Mouse (Mus musculus) heart, embryonic 16.5 days (tissue): Measurements from ENCODE around the gene Wars2. TPM values are rescaled to one million over a fixed set of nuclear protein-coding genes. Genes with fewer than 3 reads are reported as not detected.

Source experiments
- ATAC-seq: fragments of 200-750 bp; cut with Nextera tagmentation; replicated peaks from 2 replicates; pipeline ENCODE4 v1.8.0; 2017; ENCODE audit warnings: moderate number of reproducible peaks; ENCODE audit not compliant: insufficient read depth, low FRiP score; ENCODE audit errors: extremely low read depth
- H3K27ac ChIP-seq: fragments of 300-500 bp; sonication (generic); 2 replicates; pipeline ENCODE4 v1.5.1; 2014; ENCODE audit warnings: mild to moderate bottlenecking, low read length, control low read depth, moderate library complexity
- H3K27me3 ChIP-seq: fragments of 300-500 bp; sonication (generic); 2 replicates; pipeline ENCODE4 v1.6.1; 2014; ENCODE audit warnings: low read length, mixed read lengths; ENCODE audit not compliant: control insufficient read depth, insufficient read depth
- H3K36me3 ChIP-seq: fragments of 300-500 bp; sonication (generic); 2 replicates; pipeline ENCODE4 v1.6.1; 2014; ENCODE audit not compliant: control insufficient read depth, insufficient read depth
- H3K4me1 ChIP-seq: fragments of 300-500 bp; sonication (generic); 2 replicates; pipeline ENCODE4 v1.6.1; 2014; ENCODE audit warnings: low read length, mixed read lengths; ENCODE audit not compliant: control insufficient read depth, insufficient read depth
- H3K4me2 ChIP-seq: fragments of 300-500 bp; sonication (generic); 2 replicates; pipeline ENCODE4 v1.6.1; 2014; ENCODE audit warnings: low read depth, mild to moderate bottlenecking, control low read depth, low read length
- H3K4me3 ChIP-seq: fragments of 300-500 bp; sonication (generic); 2 replicates; pipeline ENCODE4 v1.5.1; 2014; ENCODE audit warnings: mild to moderate bottlenecking, control low read depth, low read length
- H3K9ac ChIP-seq: fragments of 300-500 bp; sonication (generic); 2 replicates; pipeline ENCODE4 v1.6.1; 2014; ENCODE audit warnings: low read length, control low read depth
- H3K9me3 ChIP-seq: fragments of 300-500 bp; sonication (generic); replicated peaks from 2 replicates; pipeline ENCODE4 v1.6.1; 2016; ENCODE audit warnings: low read length; ENCODE audit not compliant: control insufficient read depth
- WGBS: fragments of 180-500 bp; shearing (Covaris S2); extraction: QIAGEN DNeasy Blood & Tissue Kit; methylation state at CpG from one replicate; pipeline ENCODE4 v1.1.7; 2014; 5-methylcytosine and 5-hydroxymethylcytosine counted together
- polyA plus RNA-seq: library from polyadenylated mRNA; unstranded; fragments of >200 nt; fragmentation: Nextera tagmentation; extraction: Ambion mirVana; gene quantifications from 2 replicates; pipeline ENCODE4 v1.2.1, GENCODE M21; 2015

Wars2 gene
- polyA plus RNA-seq, 1 experiment from 2014 or later: 8.6 TPM

DNA sequence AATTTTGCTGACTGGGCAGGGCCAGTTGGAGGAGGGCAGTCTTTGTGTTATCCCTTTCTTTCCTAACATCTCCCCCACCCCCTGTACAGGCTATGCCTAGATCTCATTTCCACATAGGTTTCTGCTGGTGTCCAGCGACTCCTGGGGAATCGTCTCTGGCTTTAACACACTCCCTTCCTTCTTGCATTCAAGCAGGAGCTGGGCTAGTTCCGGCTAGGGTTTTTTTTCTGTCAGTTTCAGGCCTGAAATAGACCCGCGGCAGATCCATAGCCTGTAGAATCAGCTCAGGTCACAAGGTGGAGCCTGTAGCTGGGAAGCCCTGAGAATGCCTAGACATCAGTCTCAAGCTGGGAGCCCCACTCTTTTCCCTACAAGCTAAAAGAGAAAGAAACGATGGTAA, 109.0 kb downstream of the Wars2 start:
- WGBS: 2% methylated on average over 6 of the region's 6 CpGs
- Histone ChIP-seq H3K4me3 (no peak overlapping the region), H3K4me2 (no peak overlapping the region), H3K27me3 (peaks cover 84% of the 10 kb centered on the region), H3K36me3 (no peaks in the 10 kb centered on the region), H3K9ac (no peak overlapping the region), H3K4me1 (peaks cover 8% of the 10 kb centered on the region), H3K9me3 (peaks cover 4% of the 10 kb centered on the region), H3K27ac (no peak overlapping the region)
- ATAC-seq: no peak

- 26% methylated on average over 6 of the region's 6 CpGs for WGBS
- H3K4me2 ChIP-seq: no peak overlapping the region
Measured at GRCm38 (mm10) chr3:99251271-99252165, 110.7 kb downstream of the Wars2 start.

GRCm38 (mm10) chr3:99252461-99253091, 111.7 kb downstream of the Wars2 start:
- Histone ChIP-seq H3K4me3 (no peak overlapping the region), H3K27ac (no peak overlapping the region), H3K9me3 (peaks cover 5% of the 10 kb centered on the region), H3K36me3 (no peaks in the 10 kb centered on the region), H3K4me2 (no peak overlapping the region; the same call in 1 of the 2 replicates), H3K9ac (no peak overlapping the region), H3K27me3 (peaks cover 84% of the 10 kb centered on the region), H3K4me1 (peaks cover 8% of the 10 kb centered on the region)
- ATAC-seq: no peak
- WGBS: 5% methylated on average over 16 of the region's 16 CpGs

More at GRCm38 (mm10) chr3:99251271-99252165, 110.7 kb downstream of the Wars2 start:
- H3K4me1 ChIP-seq: peaks cover 8% of the 10 kb centered on the region
- ATAC-seq: no peak
- no peak overlapping the region for H3K9ac ChIP-seq
- no peaks in the 10 kb centered on the region for H3K36me3 ChIP-seq
- H3K9me3 ChIP-seq: peaks cover 5% of the 10 kb centered on the region
- no peak overlapping the region for H3K4me3 ChIP-seq
- H3K27ac ChIP-seq: no peak overlapping the region
- H3K27me3 ChIP-seq: peaks cover 83% of the 10 kb centered on the region

- H3K4me1 ChIP-seq: peaks cover 8% of the 10 kb centered on the region
- no peak for ATAC-seq
- H3K9ac ChIP-seq: no peak overlapping the region
- H3K27ac ChIP-seq: no peak overlapping the region
- peaks cover 5% of the 10 kb centered on the region for H3K9me3 ChIP-seq
- WGBS: 1% methylated on average over 12 of the region's 12 CpGs
- peak overlapping the region; percentile 59 for H3K4me3 ChIP-seq
- H3K27me3 ChIP-seq: peaks cover 84% of the 10 kb centered on the region
- no peaks in the 10 kb centered on the region for H3K36me3 ChIP-seq
- H3K4me2 ChIP-seq: peak overlapping the region; percentile 88
Measured at GRCm38 (mm10) chr3:99253092-99253488, 112.2 kb downstream of the Wars2 start.

DNA sequence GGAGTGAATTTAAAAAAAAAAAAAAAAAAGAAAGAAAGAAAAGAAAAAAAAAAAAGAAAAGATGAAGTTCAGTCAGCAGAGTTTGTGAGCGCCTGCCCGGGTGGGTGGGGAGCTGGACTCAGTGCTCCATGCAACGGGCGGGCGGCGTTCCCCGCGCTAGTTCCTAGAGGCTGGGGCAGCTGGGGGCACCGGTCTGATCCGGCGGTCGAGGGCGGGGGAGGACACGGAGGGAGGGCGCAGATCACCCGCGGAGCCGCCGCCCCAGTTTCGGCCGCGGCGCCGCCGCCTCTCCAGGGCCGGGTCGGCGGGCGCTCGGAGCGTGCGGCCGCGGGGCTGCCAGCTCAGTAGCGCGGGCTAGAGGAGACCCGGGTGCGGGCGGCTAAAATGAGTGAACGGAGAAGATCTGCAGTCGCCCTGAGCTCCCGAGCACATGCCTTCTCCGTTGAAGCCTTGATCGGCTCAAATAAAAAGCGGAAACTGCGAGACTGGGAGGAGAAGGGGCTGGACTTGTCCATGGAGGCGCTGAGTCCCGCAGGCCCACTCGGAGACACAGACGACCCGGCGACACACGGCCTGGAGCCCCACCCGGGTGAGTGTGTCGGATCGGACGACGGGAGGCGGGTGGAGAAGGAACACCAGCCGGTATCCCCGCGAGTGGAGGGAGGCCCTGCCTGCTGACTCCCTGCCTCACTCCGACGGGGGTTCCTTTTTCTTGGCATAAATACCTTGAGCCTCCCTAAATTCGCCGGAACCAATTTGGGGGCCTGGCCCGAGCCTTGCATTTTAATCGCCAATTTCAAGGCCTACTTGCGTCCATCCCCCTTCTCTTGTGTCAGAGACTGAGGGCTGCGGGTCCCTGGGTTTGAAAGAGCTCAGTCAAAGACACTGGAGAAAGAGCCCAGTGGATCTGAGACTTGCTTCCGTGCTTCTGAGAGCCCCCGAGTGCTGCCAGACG, 112.9 kb downstream of the Wars2 start:
- no peak overlapping the region for H3K27ac ChIP-seq
- WGBS: 1% methylated on average over 73 of the region's 73 CpGs

GRCm38 (mm10) chr3:99254559-99255151, 113.8 kb downstream of the Wars2 start:
- H3K9me3 ChIP-seq: peaks cover 5% of the 10 kb centered on the region
- no peak overlapping the region for H3K27ac ChIP-seq
- H3K36me3 ChIP-seq: no peaks in the 10 kb centered on the region
- WGBS: 5% methylated on average over 15 of the region's 15 CpGs
- peaks cover 89% of the 10 kb centered on the region for H3K27me3 ChIP-seq
- H3K4me3 ChIP-seq: no peak overlapping the region
- ATAC-seq: no peak
- H3K4me2 ChIP-seq: no peak overlapping the region
- H3K4me1 ChIP-seq: peaks cover 8% of the 10 kb centered on the region
- no peak overlapping the region for H3K9ac ChIP-seq

More for the DNA sequence above, 112.9 kb downstream of the Wars2 start:
- peaks cover 5% of the 10 kb centered on the region for H3K9me3 ChIP-seq
- peak overlapping the region; percentile 59 for H3K4me3 ChIP-seq
- H3K4me2 ChIP-seq: peak overlapping the region; percentile 88
- 0 out of 2 replicates have a peak, but pooled peaks have one; percentile 43 for ATAC-seq
- peaks cover 8% of the 10 kb centered on the region for H3K4me1 ChIP-seq
- peak overlapping the region; percentile 47 for H3K9ac ChIP-seq
- H3K27me3 ChIP-seq: peaks cover 89% of the 10 kb centered on the region
- H3K36me3 ChIP-seq: no peaks in the 10 kb centered on the region

DNA sequence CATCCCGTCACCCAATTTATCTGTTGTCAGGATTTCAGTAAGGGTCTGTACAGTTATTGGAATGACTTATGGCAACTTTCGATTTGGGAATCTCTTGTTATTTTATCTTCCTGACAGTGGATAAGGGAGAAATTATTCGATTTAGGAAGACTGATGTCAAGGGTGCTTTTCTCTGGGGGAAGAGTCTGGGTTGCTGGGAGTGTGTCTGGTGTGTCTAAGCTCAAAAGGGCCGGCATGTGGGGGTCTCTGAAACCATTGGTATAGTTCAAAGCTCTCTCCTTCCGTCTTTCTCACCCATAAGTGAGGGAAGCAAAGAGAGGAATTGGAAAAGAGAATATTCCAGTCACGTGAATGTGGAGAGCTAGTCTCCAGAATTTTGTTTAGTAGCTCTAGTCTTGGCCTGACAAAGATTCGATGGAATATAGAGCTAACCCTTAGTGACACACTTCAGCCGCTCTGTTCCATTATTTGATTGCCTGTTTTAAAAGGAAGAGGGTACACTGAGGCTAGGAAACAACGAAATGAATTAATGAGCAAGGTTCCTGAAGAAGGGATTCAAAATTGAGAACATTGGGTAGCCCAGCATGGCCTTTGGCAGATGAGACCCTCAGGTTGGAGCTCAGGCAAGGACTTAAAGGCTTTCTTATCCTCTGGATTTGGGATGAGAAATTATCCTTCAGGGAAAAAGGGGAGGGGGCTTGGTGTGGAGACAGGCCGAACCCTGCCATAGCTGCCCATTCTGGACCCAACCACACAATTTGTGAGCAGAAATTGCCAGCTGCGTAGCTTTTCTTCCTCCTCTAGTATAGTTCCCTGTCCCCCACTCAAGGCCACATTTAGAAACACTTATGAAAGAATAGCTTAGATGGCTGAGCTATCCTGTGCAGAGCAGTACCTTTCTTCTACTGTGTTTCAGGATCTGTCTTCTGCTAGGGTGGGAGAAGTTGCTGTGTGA, 114.8 kb downstream of the Wars2 start:
- Histone ChIP-seq H3K27me3 (peaks cover 85% of the 10 kb centered on the region), H3K9ac (no peak overlapping the region), H3K9me3 (peaks cover 5% of the 10 kb centered on the region), H3K4me2 (no peak overlapping the region), H3K36me3 (no peaks in the 10 kb centered on the region), H3K27ac (no peak overlapping the region), H3K4me3 (no peak overlapping the region), H3K4me1 (peaks cover 8% of the 10 kb centered on the region)
- WGBS: 7% methylated on average over 11 of the region's 11 CpGs
- no peak for ATAC-seq
